Mouse (Mus musculus): Measurements from ENCODE around the gene Pip4k2a. TPM values are rescaled to one million over a fixed set of nuclear protein-coding genes. Genes with fewer than 3 reads are reported as not detected.

The Pip4k2a gene
- polyA plus RNA-seq, 1 experiment from 2014 or later = 8.8 TPM

DNA sequence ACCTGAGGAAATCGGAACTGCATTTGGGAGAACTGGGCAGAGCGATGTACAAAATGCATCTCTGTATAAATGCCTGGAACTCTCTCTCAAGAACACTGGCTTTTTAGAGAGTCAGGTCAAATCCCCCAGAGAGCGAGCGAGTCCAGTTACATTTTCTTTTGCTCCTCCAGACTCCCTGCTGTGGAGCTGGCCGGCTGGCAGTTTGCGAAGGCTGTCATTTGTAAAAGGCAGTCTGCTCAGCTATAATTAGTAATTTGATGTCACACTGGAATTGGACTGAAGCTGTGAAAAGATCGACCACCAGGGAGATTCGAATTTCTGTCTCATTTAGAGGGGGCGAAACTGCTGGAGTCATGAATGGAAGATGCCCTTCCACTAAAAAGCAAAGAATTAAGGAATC lies 137.2 kb downstream of the Pip4k2a start:
- H3K9me3 ChIP-seq (ENCODE audit: control insufficient read depth, low read length) = no peaks in the 10 kb centered on the region
- peaks cover 4% of the 10 kb centered on the region; the same call in 1 of the 2 replicates for H3K4me1 ChIP-seq (ENCODE audit: control insufficient read depth, insufficient read depth, low read length)
- no peaks in the 10 kb centered on the region for H3K36me3 ChIP-seq (ENCODE audit: control insufficient read depth, insufficient read depth, low read length)
- H3K4me2 ChIP-seq (ENCODE audit: low read depth, severe bottlenecking) = no peak overlapping the region
- ATAC-seq (ENCODE audit: insufficient number of reproducible peaks, low FRiP score, low TSS enrichment, low read depth) (no peak), DNase-seq (ENCODE audit: low spot score) (peak; percentile 44)
- whole genome bisulfite sequencing = 33% methylated on average over 9 of the region's 9 CpGs
- H3K27ac ChIP-seq (replicated peaks; ENCODE audit: low read depth, low read length) = no peak overlapping the region
- no peak overlapping the region for H3K9ac ChIP-seq (ENCODE audit: low read length)
- H3K4me3 ChIP-seq (ENCODE audit: low read depth, low read length) = no peak overlapping the region
- no peaks in the 10 kb centered on the region for H3K27me3 ChIP-seq (ENCODE audit: control insufficient read depth, insufficient read depth, low read length)

DNA sequence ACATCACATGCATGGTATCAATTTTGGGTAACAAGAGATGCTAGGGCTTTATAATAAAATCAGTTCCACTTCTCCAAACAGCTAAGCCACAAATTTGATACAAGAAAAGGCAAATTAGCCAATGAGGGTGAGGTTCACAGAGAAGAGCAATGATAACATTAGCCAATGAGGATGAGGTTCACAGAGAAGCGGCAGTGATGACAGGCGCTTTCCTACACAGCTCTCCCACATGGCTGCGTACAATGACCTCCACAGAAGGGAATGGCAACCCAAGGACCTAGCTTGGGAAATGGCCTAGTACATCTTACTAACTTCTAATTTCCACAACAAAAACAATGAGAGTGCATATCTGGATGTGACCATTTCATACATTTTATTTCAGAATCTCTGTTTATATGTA lies 140.0 kb downstream of the Pip4k2a start:
- Histone ChIP-seq H3K4me3 (ENCODE audit: low read depth, low read length) (no peak overlapping the region), H3K27me3 (ENCODE audit: control insufficient read depth, insufficient read depth, low read length) (no peaks in the 10 kb centered on the region), H3K36me3 (ENCODE audit: control insufficient read depth, insufficient read depth, low read length) (no peaks in the 10 kb centered on the region), H3K27ac (replicated peaks; ENCODE audit: low read depth, low read length) (no peak overlapping the region), H3K9ac (ENCODE audit: low read length) (no peak overlapping the region), H3K4me1 (ENCODE audit: control insufficient read depth, insufficient read depth, low read length) (peaks cover 4% of the 10 kb centered on the region; the same call in 1 of the 2 replicates), H3K9me3 (ENCODE audit: control insufficient read depth, low read length) (no peaks in the 10 kb centered on the region), H3K4me2 (ENCODE audit: low read depth, severe bottlenecking) (no peak overlapping the region)
- no peak for ATAC-seq (ENCODE audit: insufficient number of reproducible peaks, low FRiP score, low TSS enrichment, low read depth)
- 90% methylated on average over 3 of the region's 3 CpGs for WGBS
- no peak for DNase-seq (ENCODE audit: low spot score)

DNA sequence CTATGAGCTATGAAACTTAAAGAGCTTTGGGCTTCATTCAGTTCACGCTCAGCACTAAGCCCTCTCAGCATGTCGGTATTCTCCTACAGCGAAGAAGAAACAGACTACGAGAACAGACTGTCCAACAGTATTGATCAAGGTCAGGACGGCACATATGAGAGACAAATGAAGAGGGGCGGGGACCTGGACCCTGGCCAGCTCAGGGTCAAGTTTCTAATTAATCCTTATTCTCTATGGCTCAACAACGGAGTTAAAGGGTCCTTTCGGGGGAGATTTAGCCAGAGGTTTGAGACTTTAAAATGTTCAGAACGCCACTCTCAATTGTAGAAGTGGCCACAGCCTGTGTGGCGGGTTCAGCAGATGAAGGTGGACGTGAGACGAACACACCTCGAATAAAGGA lies 141.5 kb downstream of the Pip4k2a start:
- H3K4me3 ChIP-seq (ENCODE audit: low read depth, low read length) = no peak overlapping the region
- H3K9me3 ChIP-seq (ENCODE audit: control insufficient read depth, low read length) = no peaks in the 10 kb centered on the region
- 68% methylated on average over 13 of the region's 13 CpGs for WGBS
- DNase-seq (ENCODE audit: low spot score) = no peak
- peaks cover 4% of the 10 kb centered on the region; the same call in 1 of the 2 replicates for H3K4me1 ChIP-seq (ENCODE audit: control insufficient read depth, insufficient read depth, low read length)
- no peaks in the 10 kb centered on the region for H3K36me3 ChIP-seq (ENCODE audit: control insufficient read depth, insufficient read depth, low read length)
- ATAC-seq (ENCODE audit: insufficient number of reproducible peaks, low FRiP score, low TSS enrichment, low read depth) = no peak
- H3K9ac ChIP-seq (ENCODE audit: low read length) = no peak overlapping the region
- no peak overlapping the region for H3K27ac ChIP-seq (replicated peaks; ENCODE audit: low read depth, low read length)
- no peak overlapping the region for H3K4me2 ChIP-seq (ENCODE audit: low read depth, severe bottlenecking)
- no peaks in the 10 kb centered on the region for H3K27me3 ChIP-seq (ENCODE audit: control insufficient read depth, insufficient read depth, low read length)

DNA sequence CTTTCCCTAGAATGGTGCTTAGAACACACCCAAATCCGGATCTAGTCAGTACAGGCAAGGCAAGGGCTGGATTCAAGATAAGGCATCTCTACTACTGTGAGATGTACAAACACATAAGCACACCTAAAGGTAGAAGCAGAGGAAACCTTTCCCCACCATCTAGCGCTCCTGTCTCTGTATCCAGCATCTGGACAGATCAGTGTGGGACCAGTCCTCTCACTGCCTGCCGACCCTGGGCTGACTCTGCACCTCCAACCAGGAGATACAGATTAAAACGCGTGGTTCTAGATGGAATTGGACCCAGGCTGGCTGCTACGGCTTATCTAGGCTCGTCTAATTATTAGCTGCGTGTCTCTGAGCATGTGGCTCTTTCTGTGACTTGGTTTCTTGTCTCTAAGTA lies 142.7 kb downstream of the Pip4k2a start:
- no peaks in the 10 kb centered on the region; the same call in 1 of the 2 replicates for H3K4me1 ChIP-seq (ENCODE audit: control insufficient read depth, insufficient read depth, low read length)
- no peak overlapping the region for H3K4me3 ChIP-seq (ENCODE audit: low read depth, low read length)
- no peaks in the 10 kb centered on the region for H3K27me3 ChIP-seq (ENCODE audit: control insufficient read depth, insufficient read depth, low read length)
- no peaks in the 10 kb centered on the region for H3K9me3 ChIP-seq (ENCODE audit: control insufficient read depth, low read length)
- DNase-seq (ENCODE audit: low spot score) (no peak), ATAC-seq (ENCODE audit: insufficient number of reproducible peaks, low FRiP score, low TSS enrichment, low read depth) (no peak)
- WGBS = 63% methylated on average over 8 of the region's 8 CpGs
- no peak overlapping the region for H3K27ac ChIP-seq (replicated peaks; ENCODE audit: low read depth, low read length)
- no peak overlapping the region for H3K9ac ChIP-seq (ENCODE audit: low read length)
- no peak overlapping the region for H3K4me2 ChIP-seq (ENCODE audit: low read depth, severe bottlenecking)
- H3K36me3 ChIP-seq (ENCODE audit: control insufficient read depth, insufficient read depth, low read length) = no peaks in the 10 kb centered on the region

DNA sequence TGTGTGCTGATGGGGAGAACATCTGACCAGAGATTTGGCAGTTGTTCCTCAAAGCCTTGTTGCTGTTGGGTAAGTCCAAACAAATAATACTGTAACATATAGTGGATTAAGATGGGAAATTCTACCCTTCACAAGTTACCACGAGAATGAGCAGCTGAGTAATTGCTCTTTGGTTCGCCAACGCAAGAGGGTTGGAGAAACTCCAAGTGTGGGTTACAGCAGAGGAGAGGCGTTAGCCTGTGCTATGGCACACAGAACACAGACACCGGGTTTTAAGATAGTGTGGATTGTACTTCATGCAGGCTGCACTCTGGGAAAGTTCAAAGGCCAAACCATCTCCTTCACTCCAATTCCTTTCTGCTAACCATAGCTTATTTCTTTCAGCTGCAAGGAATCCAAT lies 144.6 kb downstream of the Pip4k2a start:
- WGBS = 92% methylated on average over 5 of the region's 5 CpGs
- H3K36me3 ChIP-seq (ENCODE audit: control insufficient read depth, insufficient read depth, low read length) = no peaks in the 10 kb centered on the region
- no peak for ATAC-seq (ENCODE audit: insufficient number of reproducible peaks, low FRiP score, low TSS enrichment, low read depth)

DNA sequence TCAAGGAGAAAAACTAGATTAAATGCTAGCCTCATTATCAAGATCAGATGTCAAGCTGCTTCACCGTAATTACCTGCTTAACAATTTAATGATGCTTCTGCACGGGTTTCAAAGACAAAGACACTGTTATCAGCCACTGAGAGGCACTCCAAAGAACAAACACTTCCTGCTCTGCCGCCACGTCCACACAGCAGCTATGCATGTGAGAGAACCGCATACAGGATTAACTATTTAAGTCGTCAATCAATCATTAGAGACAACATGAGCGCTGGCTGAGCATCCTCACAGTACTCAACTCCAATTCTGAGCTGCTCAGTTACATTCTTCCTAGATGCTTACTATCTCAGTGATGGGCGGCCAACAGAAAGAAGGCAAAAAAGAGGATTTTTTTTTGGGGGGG lies 147.3 kb downstream of the Pip4k2a start:
- 53% methylated on average over 8 of the region's 8 CpGs for WGBS
- no peaks in the 10 kb centered on the region; the same call in 1 of the 2 replicates for H3K4me1 ChIP-seq (ENCODE audit: control insufficient read depth, insufficient read depth, low read length)
- ATAC-seq (ENCODE audit: insufficient number of reproducible peaks, low FRiP score, low TSS enrichment, low read depth) (no peak), DNase-seq (ENCODE audit: low spot score) (no peak)
- H3K27me3 ChIP-seq (ENCODE audit: control insufficient read depth, insufficient read depth, low read length) = no peaks in the 10 kb centered on the region
- H3K9ac ChIP-seq (ENCODE audit: low read length) = no peak overlapping the region
- no peak overlapping the region for H3K27ac ChIP-seq (replicated peaks; ENCODE audit: low read depth, low read length)
- no peaks in the 10 kb centered on the region for H3K36me3 ChIP-seq (ENCODE audit: control insufficient read depth, insufficient read depth, low read length)
- no peak overlapping the region for H3K4me3 ChIP-seq (ENCODE audit: low read depth, low read length)
- no peak overlapping the region for H3K4me2 ChIP-seq (ENCODE audit: low read depth, severe bottlenecking)
- no peaks in the 10 kb centered on the region for H3K9me3 ChIP-seq (ENCODE audit: control insufficient read depth, low read length)

More for the DNA sequence above, 144.6 kb downstream of the Pip4k2a start:
- Histone ChIP-seq H3K27ac (replicated peaks; ENCODE audit: low read depth, low read length) (no peak overlapping the region), H3K4me3 (ENCODE audit: low read depth, low read length) (no peak overlapping the region), H3K9ac (ENCODE audit: low read length) (no peak overlapping the region), H3K4me1 (ENCODE audit: control insufficient read depth, insufficient read depth, low read length) (no peaks in the 10 kb centered on the region; the same call in 1 of the 2 replicates), H3K4me2 (ENCODE audit: low read depth, severe bottlenecking) (no peak overlapping the region), H3K9me3 (ENCODE audit: control insufficient read depth, low read length) (no peaks in the 10 kb centered on the region), H3K27me3 (ENCODE audit: control insufficient read depth, insufficient read depth, low read length) (no peaks in the 10 kb centered on the region)
- no peak for DNase-seq (ENCODE audit: low spot score)

DNA sequence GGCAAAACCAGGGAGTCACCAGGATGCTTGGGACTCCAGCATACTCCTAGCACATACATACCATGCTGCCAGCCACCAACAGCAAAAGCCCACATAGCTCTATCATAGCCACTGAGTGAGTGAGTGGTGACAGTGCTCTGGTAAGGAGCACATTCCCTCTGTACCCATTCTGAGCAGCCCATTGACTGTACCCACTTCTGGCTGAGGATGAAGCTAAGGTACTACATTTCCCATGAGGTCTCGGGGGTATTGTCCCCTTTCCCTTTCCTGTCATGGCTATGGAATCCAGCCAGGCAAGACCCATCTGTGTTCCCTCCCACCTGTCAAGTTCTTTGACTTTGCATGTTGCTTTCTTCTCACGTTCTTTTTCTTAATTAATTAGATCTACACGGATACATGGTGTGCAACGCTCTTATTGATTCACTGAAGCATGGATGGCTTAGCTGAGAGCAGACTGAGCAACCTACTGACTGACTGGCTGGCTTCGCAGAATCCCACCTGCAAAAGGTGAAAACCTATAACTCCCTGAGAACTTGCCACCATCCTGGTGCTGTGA lies 149.8 kb downstream of the Pip4k2a start:
- no peak overlapping the region for H3K4me3 ChIP-seq (ENCODE audit: low read depth, low read length)
- DNase-seq (ENCODE audit: low spot score) = no peak
- H3K9ac ChIP-seq (ENCODE audit: low read length) = no peak overlapping the region
- no peak overlapping the region for H3K27ac ChIP-seq (replicated peaks; ENCODE audit: low read depth, low read length)
- no peak overlapping the region for H3K4me2 ChIP-seq (ENCODE audit: low read depth, severe bottlenecking)
- H3K36me3 ChIP-seq (ENCODE audit: control insufficient read depth, insufficient read depth, low read length) = no peaks in the 10 kb centered on the region
- no peaks in the 10 kb centered on the region for H3K4me1 ChIP-seq (ENCODE audit: control insufficient read depth, insufficient read depth, low read length)
- 92% methylated on average over 5 of the region's 5 CpGs for WGBS
- no peak for ATAC-seq (ENCODE audit: insufficient number of reproducible peaks, low FRiP score, low TSS enrichment, low read depth)
- no peaks in the 10 kb centered on the region for H3K27me3 ChIP-seq (ENCODE audit: control insufficient read depth, insufficient read depth, low read length)
- no peaks in the 10 kb centered on the region for H3K9me3 ChIP-seq (ENCODE audit: control insufficient read depth, low read length)

DNA sequence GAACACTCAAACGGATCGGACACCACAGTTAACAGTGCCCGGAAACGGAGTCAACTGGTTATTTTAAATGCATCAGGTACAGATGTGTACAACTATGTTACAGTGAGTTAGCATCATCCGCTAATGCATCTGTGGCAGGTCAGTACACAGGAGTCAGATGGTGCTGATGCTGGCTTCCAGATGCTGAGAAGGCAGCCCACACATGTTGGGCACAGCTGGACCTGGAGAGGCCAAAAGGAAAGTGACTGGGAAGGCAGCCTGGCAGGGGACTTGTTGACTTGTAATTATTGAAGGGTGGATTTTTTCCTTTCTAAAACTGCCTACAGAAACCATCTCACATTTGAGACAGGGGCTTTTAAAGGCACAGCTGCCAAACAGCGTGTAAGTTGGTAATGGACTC lies 155.4 kb downstream of the Pip4k2a start:
- H3K9ac ChIP-seq (ENCODE audit: low read length) = no peak overlapping the region
- H3K4me1 ChIP-seq (ENCODE audit: control insufficient read depth, insufficient read depth, low read length) = 0 out of 2 replicates have a peak, but pooled peaks cover 2% of the 10 kb centered on the region

DNA sequence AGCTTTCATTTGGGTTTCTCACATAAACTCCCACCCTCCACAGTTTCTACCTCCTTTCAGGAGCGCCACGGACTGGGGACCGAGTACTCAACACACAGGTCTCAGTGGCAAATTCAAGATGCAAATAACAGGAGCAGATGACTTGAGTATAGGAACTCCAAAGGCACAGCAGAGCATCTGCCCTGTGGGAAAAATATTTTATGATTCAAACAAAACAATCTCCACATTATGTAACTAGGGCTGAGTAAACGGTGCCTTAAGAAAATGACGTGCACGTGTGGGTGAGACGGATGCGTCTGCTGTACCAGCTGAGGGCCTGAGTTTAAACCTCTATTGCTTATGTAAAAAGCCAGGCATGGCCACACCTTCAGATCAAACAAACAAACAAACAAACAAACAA lies 156.9 kb downstream of the Pip4k2a start:
- ATAC-seq (ENCODE audit: insufficient number of reproducible peaks, low FRiP score, low TSS enrichment, low read depth) (no peak), DNase-seq (ENCODE audit: low spot score) (no peak)
- Histone ChIP-seq H3K4me3 (ENCODE audit: low read depth, low read length) (no peak overlapping the region), H3K4me1 (ENCODE audit: control insufficient read depth, insufficient read depth, low read length) (0 out of 2 replicates have a peak, but pooled peaks cover 2% of the 10 kb centered on the region), H3K36me3 (ENCODE audit: control insufficient read depth, insufficient read depth, low read length) (no peaks in the 10 kb centered on the region), H3K27me3 (ENCODE audit: control insufficient read depth, insufficient read depth, low read length) (no peaks in the 10 kb centered on the region), H3K4me2 (ENCODE audit: low read depth, severe bottlenecking) (no peak overlapping the region), H3K27ac (replicated peaks; ENCODE audit: low read depth, low read length) (no peak overlapping the region), H3K9ac (ENCODE audit: low read length) (no peak overlapping the region), H3K9me3 (ENCODE audit: control insufficient read depth, low read length) (no peaks in the 10 kb centered on the region)
- 91% methylated on average over 8 of the region's 8 CpGs for WGBS

More for the DNA sequence above, 155.4 kb downstream of the Pip4k2a start:
- ATAC-seq (ENCODE audit: insufficient number of reproducible peaks, low FRiP score, low TSS enrichment, low read depth) (no peak), DNase-seq (ENCODE audit: low spot score) (peak; percentile 68)
- H3K36me3 ChIP-seq (ENCODE audit: control insufficient read depth, insufficient read depth, low read length) = no peaks in the 10 kb centered on the region
- 56% methylated on average over 6 of the region's 6 CpGs for WGBS
- H3K27me3 ChIP-seq (ENCODE audit: control insufficient read depth, insufficient read depth, low read length) = no peaks in the 10 kb centered on the region
- no peak overlapping the region for H3K27ac ChIP-seq (replicated peaks; ENCODE audit: low read depth, low read length)
- no peak overlapping the region for H3K4me3 ChIP-seq (ENCODE audit: low read depth, low read length)
- H3K9me3 ChIP-seq (ENCODE audit: control insufficient read depth, low read length) = no peaks in the 10 kb centered on the region
- H3K4me2 ChIP-seq (ENCODE audit: low read depth, severe bottlenecking) = no peak overlapping the region

Data from limb, embryonic 11.5 days (tissue).